Mouse (Mus musculus) liver, postnatal 0 days (tissue): Measurements from ENCODE around the gene Limd2.

Source experiments
- CTCF ChIP-seq: sonication (generic); IDR thresholded peaks from 2 replicates; pipeline ENCODE4 v1.5.1; 2016; ENCODE audit warnings: antibody characterized with exemption, low read depth
- EP300 ChIP-seq: IDR thresholded peaks from 2 replicates; pipeline ENCODE4 v1.6.1; 2016; ENCODE audit warnings: antibody characterized with exemption, low read depth, mild to moderate bottlenecking

DNA sequence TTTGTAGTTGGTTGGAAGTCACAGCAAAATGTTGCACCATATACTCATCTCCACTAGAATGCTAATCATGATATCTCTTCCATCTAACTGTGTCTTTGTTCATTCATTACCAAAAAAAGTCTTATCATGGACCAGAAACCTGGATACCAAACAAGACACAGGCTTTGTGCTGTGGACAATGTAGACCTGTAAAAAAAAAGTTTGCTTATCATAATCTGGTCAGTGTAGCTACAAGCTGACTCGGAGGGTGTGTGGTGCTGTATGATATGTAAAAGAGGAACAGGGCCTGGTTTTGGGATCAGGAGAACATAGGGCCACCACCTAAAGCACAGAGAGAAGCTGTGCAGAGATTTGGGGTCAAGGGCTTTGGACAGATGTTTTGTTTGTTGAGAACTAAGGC is 31.2 kb downstream of the Limd2 start:
- TF ChIP-seq EP300 (peak; percentile 67), CTCF (no peak)
